Mouse (Mus musculus) left cerebral cortex, adult 2 months (tissue): Measurements from ENCODE around the gene Wdfy4. TPM values are rescaled to one million over a fixed set of nuclear protein-coding genes. Genes with fewer than 3 reads are reported as not detected.

Experiments used
- DNase-seq, 2 experiments: peaks; one replicate each; pipeline ENCODE4 v3.0.0; 2021 to 2022; ENCODE audit warnings: low spot score in 2 of 2, mixed read lengths in 1 of 2; ENCODE audit errors: extremely low spot score in 1 of 2
- H3K27ac ChIP-seq: fragments of 200-600 bp; 2 replicates; pipeline ENCODE4 v1.8.1; 2022
- H3K4me3 ChIP-seq: fragments of 200-600 bp; 2 replicates; pipeline ENCODE4 v1.8.1; 2022
- CTCF ChIP-seq: fragments of 200-600 bp; IDR thresholded peaks from 2 replicates; pipeline ENCODE4 v1.8.1; 2022; ENCODE audit warnings: antibody characterized with exemption, mild to moderate bottlenecking, moderate library complexity
- intact Hi-C: fragments of 180-260 bp; cut with DNase I; formaldehyde crosslinking; loops from one replicate; pipeline ENCODE4 v1.15.1; 2025
- total RNA-seq, 2 experiments: library from RNA; stranded (reverse); gene quantifications; 2 replicates each; pipeline ENCODE4 v1.2.3; 2021

The Wdfy4 gene
- total RNA-seq, 2 experiments from 2014 or later = 2.8 to 3.2 TPM

DNA sequence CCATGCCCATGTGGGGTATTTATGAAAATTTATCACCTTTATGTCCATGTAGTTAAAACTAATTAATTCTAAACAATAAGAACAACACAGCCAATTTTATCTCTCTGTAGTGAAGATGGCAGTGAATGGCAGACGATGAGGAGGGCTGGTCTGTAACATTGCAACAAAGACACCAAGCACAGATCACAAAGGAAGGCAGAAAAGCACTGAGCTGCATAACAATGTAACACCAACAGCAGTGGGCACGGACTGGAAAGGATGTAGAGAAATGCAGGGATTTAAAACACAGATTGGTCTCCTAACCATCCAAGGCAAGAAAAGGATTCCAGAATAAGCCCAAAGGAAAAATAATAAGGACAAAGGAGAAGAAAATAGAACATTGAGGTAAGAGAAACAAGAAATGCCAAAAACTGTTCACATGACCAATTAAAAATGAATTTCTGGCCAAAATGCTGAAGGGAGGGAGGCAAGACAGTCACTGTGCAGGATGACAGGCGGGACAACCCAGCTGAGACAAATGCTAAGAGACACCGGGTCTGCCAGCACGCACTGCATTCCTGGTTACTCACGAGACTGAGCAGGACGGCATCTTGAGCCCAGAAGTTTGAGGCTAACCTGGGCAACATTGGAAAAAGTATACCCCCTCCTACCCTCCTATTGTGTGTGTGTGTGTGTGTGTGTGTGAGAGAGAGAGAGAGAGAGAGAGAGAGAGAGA lies 54.1 kb downstream of the Wdfy4 start:
- no peak overlapping the region for H3K27ac ChIP-seq
- no peak overlapping the region for H3K4me3 ChIP-seq
- DNase-seq = no peak
- TF ChIP-seq CTCF = no peak
- intact Hi-C loops = no loop called here

DNA sequence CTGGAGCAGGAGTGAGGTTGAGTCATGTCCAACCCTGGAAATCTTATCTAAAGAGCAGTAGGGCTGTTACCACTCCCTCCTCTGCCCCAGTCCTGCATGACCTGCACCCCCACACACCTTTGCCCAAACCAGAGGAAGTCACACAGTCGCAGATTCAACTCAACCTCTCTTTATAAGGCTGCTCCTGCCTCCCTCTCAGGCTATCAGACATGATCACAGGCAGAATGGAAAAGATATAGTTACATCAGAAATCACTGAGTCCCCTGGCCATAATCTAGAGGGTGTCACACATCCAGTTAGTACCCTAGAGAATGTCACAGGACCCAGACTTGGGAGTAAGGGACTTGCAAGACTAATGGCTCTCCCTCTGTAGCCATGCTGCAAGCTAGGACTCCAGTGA lies 68.7 kb downstream of the Wdfy4 start:
- no peak for TF ChIP-seq CTCF
- H3K27ac ChIP-seq = no peak overlapping the region
- DNase-seq = no peak
- intact Hi-C loops = no loop called here
- H3K4me3 ChIP-seq = no peak overlapping the region

DNA sequence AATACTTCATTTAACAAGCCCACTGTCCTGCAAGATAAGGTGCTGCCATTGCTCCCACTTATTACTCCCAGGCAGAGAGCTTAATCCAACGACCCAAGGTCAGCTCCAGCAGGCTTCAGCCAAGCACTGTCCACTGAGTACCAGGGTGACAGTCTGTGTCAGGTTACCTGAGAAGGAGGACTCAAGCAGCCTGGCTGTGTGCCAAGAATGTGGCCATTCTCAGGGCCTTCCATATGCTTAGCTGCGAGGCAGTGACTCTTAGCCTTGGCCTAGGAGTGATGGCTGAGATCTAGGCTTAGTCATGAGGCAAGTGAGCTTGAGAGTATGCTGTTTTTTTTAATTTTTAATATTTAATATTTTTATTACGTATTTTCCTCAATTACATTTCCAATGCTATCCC lies 80.5 kb downstream of the Wdfy4 start:
- no peak for TF ChIP-seq CTCF
- Histone ChIP-seq H3K4me3 (no peak overlapping the region), H3K27ac (no peak overlapping the region)
- DNase-seq = no peak
- intact Hi-C loops = no loop called here

DNA sequence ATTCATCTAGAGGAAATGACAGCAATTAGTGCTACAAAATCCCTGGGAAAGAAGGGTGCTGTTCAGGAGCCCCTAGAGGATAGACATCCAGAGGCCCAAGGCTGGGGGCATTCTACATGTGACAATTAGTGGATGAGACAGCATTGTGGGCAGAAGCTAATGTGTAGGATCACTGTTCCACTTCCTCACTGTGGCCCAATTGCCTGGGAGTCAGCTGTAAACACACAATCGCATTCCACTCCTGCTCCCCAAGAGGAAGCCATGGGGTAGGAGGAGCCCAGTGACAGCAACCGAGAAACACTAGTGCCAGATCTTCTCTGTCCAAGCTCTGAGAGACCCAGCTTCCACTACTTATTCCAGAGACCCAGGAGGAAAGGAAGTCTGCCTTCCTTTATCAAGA lies 83.7 kb downstream of the Wdfy4 start:
- no peak overlapping the region for H3K27ac ChIP-seq
- intact Hi-C loops = no loop called here
- no peak overlapping the region for H3K4me3 ChIP-seq
- DNase-seq = no peak
- TF ChIP-seq CTCF = no peak

DNA sequence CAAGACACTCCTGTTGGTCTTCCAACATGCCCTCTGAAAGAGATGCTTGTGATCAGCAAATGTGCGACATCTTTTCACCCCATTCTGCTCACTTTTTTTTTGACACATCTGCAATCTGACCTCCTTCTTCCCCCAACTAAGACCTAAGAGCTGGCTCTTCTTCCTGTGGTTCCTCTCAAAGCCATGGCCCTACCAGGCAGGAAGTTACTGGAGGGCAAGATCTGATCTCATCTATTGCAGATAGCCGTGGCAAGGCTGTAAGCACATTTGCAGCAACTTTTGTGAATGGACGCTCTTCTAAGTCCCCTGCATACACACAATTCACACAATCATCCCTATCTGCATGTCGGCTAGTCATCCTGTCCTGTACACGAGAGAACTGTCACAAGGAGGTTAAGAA lies 85.4 kb downstream of the Wdfy4 start:
- intact Hi-C loops = no loop called here
- TF ChIP-seq CTCF = no peak
- Histone ChIP-seq H3K4me3 (no peak overlapping the region), H3K27ac (no peak overlapping the region)
- DNase-seq = no peak

DNA sequence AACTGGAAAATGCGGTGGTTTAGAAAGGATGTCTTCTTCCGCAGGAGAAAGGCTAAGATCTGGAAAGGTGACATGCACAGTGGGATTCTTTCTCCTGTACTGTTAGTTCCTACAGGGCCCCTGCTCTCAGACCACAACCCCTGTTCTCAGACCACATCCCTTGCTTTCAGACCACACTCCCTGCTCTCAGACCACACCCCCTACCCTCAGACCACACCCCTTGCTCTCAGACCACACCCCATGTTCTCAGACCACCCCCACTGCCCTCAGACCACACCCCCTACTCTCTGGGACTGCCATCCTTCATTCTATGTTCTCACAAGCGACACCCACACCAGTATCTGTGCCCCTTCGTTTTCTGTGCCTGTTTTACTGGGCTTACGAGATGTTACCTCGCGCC lies 86.2 kb downstream of the Wdfy4 start:
- Histone ChIP-seq H3K4me3 (no peak overlapping the region), H3K27ac (no peak overlapping the region)
- no peak for TF ChIP-seq CTCF
- intact Hi-C loops = no loop called here
- no peak for DNase-seq

DNA sequence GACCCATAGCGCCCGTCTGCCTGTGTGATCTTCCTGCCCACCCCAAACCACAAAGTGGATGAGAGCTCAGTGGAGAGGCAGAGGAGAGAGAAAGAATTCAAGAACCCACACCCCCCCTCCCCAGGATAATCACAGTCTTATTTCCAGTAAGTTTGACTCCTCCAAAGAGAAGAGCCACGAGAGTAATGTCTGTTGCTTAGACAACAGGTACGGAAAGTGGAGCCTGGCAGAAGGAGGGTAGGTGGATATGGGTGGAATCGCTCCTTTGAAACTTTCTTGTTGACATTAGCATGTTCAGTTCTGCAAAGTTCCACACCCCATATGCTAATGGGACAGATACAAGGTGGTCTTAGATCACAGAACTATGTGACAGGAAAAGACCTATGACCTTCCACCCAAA lies 88.8 kb downstream of the Wdfy4 start:
- DNase-seq = no peak
- intact Hi-C loops = no loop called here
- H3K4me3 ChIP-seq = no peak overlapping the region
- no peak overlapping the region; the same call in 1 of the 2 replicates for H3K27ac ChIP-seq
- no peak for TF ChIP-seq CTCF

DNA sequence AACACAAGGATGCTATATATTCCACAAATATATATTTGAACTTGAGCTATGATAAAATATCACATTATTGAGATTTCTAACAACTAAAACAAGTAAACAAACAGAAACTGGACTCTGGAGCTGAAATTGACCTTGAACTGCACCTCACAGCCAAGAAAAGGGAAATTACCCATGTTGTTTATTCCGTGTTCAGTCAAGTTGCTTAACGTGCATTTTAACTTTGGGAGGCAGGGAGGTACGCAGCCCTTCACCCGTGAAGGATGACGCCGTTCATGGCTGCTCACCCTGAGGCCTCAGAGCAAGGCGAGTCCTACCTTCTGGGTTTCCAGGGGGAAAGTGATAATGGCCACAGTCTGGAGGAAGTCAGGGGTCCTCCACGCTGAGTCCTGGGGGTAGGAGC lies 102.0 kb downstream of the Wdfy4 start:
- no peak for DNase-seq
- intact Hi-C loops = no loop called here
- TF ChIP-seq CTCF = no peak
- no peak overlapping the region for H3K4me3 ChIP-seq
- H3K27ac ChIP-seq = no peak overlapping the region

DNA sequence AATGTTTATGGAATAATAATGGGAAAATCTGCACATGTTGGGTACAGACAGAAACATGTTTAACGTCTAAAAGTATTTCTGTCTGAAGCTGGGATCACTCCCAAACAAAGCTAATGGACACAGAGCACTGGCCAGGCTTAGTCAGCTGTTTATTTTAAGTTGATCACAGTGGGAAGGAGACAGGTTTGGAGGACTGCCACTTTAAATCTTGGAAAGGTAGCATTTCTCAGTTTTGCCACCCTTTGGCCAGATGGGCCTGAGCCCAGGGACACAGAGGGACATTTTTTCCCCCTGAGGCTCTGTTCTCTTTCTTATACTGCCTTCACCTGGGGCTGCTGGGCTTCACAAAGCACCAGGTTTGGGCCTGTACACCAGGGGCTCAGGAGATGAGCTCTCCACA lies 103.0 kb downstream of the Wdfy4 start:
- no peak for TF ChIP-seq CTCF
- DNase-seq = no peak
- intact Hi-C loops = no loop called here
- H3K27ac ChIP-seq = no peak overlapping the region
- H3K4me3 ChIP-seq = no peak overlapping the region

DNA sequence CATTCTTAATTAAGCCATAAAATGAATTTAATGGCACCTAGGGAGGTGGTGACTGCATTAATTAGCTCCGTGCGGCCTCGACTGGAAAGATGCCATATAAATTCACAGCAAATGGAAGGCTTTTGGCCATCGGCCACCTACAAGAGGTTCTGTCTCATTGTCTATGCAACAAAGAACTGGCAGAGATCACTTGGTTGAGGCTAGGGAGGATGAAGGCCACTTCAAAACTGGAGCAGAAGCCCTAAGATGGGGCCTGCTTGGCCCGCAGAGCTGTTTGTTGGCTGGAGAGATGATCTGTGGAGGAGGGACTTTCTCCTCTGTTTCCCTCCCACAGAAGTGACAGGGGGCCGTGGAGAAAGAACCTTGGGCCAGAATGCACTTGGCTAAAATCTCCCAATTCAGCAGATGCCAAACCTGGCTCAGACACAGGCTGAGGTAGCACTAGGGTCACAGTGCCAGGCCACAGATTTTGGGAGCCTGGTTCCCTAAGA lies 103.9 kb downstream of the Wdfy4 start:
- Histone ChIP-seq H3K4me3 (no peak overlapping the region), H3K27ac (no peak overlapping the region)
- intact Hi-C loops = no loop called here
- no peak for TF ChIP-seq CTCF
- no peak for DNase-seq

DNA sequence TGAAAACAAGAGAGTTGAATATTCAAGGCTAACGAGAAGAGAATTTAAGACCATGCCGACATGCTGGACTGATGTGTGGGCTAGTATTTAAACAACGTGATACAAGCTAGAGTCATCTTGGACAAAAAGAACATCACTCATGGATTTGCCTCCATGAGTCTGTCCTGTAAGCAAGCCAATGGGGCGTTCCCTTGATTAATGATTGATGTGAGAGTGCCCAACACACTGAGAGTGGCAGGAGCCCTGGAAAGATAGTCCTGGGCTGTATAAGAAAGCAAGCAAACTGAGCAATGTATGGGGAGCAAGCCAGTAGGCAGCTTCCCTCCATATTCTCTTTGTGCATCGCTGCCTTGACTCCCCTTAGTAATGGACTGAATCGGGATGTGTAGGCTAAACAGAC lies 106.7 kb downstream of the Wdfy4 start:
- H3K27ac ChIP-seq = no peak overlapping the region
- H3K4me3 ChIP-seq = no peak overlapping the region
- no peak for DNase-seq
- intact Hi-C loops = no loop called here
- no peak for TF ChIP-seq CTCF

DNA sequence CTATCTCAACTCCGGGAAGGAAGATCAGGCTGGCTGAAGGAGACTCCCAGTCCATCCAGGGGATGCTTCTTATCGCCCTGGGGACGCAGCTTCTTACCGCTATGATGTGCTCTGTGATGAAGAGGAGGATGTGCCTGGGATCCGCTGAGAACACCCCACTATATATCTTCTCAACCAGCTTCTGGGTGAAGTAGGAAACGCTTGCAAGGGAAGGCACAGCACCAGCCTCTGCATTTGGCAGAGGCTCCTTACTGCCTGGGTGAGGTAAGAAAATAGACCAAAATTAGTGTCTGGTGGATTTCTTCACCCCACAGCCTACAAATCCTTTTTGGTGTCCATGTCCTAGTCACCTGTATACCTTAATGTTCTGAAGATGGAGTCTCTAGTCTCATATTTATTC lies 107.2 kb downstream of the Wdfy4 start:
- H3K4me3 ChIP-seq = no peak overlapping the region
- no peak overlapping the region for H3K27ac ChIP-seq
- no peak for DNase-seq
- no peak for TF ChIP-seq CTCF
- intact Hi-C loops = no loop called here

DNA sequence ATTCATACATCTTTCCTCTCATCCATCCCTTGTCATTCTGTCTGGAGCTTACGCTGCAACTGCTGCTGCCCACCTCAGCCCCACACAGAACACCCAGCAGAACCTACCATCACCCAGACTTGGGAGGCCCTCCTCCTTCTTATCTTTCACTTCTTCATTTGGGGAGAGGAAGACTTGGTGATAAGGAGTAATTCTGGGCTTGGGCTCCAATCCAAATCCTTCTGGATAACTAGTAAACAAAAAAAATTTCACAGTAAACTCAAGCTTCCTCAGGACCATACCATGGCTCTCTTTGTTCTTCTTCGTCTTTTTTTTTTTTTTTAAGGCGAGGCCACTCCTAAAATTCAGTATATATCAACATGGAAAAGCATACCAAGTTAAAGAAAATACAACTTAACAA lies 112.0 kb downstream of the Wdfy4 start:
- Histone ChIP-seq H3K27ac (no peak overlapping the region), H3K4me3 (no peak overlapping the region)
- intact Hi-C loops = no loop called here
- DNase-seq = no peak
- no peak for TF ChIP-seq CTCF

DNA sequence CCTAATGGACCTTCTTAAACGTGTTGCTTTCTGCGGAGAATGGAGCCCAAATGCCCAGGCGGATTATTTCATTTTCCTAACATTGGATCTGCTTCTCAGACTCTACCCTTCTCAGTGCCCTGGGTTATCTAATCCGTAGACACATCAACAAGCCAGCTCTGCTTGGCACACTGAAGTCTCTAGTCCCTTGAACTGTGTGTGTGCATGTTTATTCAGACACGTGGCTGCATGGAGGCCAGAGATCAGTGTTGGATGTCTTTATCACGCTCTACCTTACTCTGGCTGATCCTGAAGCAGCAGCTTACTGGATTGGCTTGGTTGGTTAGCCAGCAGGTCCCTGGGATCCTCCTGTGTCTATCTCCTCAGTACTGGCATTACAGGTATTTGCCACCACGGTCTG lies 113.0 kb downstream of the Wdfy4 start:
- DNase-seq = no peak
- Histone ChIP-seq H3K4me3 (no peak overlapping the region), H3K27ac (no peak overlapping the region)
- intact Hi-C loops = no loop called here
- TF ChIP-seq CTCF = no peak
